Mouse (Mus musculus) megakaryocyte-erythroid progenitor cell, adult 5-6 weeks (primary cell): ENCODE results near the gene Pttg1ip. TPM values are rescaled to one million over a fixed set of nuclear protein-coding genes. Genes with fewer than 3 reads are reported as not detected.

Source experiments
- ATAC-seq: replicated peaks from 2 replicates; pipeline ENCODE4 v1.8.0; 2016; ENCODE audit warnings: mild to moderate bottlenecking, inconsistent platforms; ENCODE audit not compliant: severe bottlenecking, poor library complexity, low FRiP score, low TSS enrichment
- total RNA-seq, 2 experiments: library from RNA; stranded (forward) in 1 of 2; stranded (reverse) in 1 of 2; fragments of 200-1000, 215-1000 nt in 1 of 2; fragments of >200 nt in 1 of 2; fragmentation: Nextera tagmentation in 1 of 2; gene quantifications; 2 replicates each; pipeline ENCODE4 v1.2.3; 2014 to 2017

Pttg1ip gene
- 31.7 and 48.4 TPM in 2 replicates for total RNA-seq (2014; fragmentation: Nextera tagmentation)
- total RNA-seq (2017): 36.3 and 37.6 TPM in 2 replicates

DNA sequence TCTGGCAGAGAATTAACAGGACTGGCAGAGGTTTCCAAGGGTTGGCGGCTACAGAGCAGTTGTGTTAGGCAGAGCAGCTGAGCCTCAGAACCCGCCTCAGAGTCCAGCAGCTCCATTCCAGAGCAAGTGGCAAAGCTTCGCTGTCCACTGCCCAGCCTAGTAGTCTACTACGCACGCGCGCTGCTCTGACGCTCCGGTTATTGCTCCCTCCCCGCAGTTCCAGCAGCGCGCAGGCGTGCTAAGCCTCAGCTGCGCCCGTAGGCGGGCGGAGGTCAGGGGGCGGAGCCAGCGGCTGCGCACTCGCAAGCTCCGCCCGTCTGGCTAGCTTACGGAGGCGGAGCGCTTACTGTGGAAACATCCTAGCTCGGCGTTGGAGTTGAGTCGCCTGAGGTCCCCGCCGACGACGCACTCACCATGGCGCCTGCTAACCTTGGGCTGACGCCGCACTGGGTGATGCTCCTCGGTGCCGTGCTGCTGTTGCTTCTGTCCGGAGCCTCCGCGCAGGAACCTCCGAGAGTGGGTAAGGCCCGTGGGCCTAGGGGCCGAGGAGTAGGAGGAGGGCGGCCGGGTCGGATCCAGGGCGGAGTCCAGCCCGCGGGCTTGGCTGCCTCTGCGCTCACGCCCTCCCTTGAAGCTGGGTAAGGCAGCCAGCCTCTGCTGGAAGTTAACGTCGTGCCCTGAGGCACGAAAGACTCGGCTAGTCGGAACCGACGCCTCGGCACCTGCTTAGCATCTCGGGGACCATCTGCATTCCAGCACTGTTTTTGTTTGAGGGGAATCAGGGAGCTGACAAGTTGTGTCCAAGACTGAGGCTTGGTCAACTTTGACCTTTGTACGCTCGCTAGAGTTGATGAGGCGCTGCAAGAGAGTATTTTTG lies at the start of gene Pttg1ip:
Gene Pttg1ip (plus strand): TSS at position 313 of the 877 bp plus-strand sequence.
- peak; percentile 84 for ATAC-seq

DNA sequence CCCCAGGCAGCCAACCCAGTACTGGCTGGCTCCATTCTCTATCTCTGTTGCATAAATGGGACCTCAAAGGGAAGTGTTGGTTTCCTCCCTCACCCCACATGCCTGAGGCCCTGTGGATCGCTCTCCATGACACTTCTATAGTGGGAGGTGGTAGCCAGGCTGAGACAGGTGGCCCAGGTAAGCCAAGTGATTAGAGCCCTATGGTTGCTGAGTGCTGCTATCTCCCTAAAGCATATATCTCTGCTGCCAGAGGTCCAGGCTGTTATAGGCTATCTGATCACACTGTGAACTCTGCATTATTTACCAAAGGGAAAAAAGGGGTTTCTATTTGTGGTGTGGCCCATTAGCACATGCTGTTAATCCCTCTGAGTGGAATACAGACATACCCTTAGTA lies 49.5 kb upstream of the Pttg1ip start:
- 0 out of 2 replicates have a peak, but pooled peaks have one; percentile 11 for ATAC-seq

DNA sequence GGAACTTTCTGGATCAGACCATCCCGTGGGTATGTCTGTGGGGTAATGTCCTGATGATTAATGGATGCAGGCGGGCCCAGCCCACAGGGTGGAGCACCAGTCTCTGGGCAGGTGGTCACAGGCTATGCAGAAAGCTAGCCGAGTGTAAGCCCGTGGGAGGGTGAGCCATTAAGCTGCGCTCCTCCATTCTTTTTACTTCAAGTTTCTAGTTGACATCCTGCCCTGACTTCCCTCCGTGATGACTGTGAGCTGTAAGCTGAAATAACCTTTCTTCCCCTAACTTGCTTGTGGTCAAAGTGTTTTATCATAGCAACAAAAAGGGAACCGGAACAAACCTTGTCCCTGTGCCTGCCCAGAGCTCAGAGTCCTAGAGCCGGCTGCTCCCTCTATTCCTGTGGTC lies 44.8 kb upstream of the Pttg1ip start:
- ATAC-seq: no peak

DNA sequence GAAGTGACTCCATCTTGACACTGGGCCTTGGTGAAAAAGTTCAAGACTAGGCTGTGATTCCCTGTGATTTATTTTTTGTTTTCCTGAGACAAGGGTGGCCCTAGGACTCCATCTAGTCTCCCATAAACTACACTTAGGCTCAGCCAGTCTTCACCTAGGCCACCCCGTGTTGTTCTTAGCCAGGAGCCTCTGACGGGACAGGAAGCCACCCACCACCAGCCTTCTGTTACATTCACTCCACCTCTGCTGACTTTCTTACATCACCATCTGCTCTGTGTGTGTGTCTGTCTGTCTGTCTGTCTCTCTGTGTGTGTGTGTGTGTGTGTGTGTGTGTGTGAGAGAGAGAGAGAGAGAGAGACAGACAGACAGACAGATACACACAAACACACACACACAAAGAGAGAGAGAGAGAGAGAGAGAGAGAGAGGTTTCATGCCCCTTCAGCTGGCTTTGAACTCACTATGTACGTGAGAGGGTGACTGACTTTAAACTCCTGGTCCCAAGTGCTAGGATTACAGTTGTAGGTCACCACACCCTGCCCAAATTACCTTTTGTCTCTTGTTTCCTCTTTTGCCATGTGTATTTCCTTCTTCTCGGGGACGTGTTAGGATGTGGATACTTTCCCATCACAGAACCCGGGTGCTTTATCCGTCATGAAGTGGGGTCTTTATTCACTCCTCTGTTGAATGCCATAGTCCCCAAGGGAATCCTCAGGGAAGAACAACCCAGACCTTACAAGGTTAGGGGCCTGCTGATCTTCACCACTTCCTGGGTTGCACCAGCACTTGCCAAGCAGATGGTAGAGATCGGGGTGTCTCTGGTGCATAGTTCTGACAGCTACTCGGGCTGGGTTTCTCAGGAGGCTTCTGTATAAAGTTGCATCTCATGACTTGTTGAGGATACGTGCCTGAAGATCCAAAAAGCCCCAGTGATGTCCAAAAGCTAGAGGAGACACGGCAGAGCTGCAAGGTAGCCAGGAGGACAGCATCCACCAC lies 44.0 kb upstream of the Pttg1ip start:
- no peak for ATAC-seq

DNA sequence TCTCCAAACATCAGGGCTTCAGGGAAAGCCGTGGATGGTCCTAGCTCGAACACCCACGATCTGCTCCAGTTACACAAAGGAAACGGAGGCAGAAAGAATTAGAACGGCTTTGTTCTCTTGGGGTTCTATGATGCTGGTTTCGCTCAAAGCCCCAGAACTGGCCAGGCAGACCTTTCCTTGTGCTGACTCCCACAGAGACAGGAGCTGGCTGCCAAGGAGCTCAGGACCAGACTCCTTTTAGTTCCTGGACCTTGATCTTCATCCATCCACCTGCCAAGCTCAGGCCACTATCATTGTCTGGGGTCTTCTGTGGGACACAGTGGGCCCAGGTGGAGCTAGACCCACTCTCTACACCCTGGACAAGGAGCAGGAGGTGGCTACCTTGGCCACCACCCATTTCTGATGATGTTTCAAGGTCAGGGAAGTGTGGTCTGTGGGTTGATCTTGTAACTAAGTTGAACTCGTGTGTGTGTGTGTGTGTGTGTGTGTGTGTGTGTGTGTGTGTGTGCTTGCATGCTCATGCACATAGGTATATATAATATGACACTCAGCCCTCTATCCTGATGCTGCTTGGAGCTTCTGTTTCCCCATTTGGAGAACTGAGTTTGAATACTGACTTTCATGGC lies 42.1 kb upstream of the Pttg1ip start:
- ATAC-seq: no peak

DNA sequence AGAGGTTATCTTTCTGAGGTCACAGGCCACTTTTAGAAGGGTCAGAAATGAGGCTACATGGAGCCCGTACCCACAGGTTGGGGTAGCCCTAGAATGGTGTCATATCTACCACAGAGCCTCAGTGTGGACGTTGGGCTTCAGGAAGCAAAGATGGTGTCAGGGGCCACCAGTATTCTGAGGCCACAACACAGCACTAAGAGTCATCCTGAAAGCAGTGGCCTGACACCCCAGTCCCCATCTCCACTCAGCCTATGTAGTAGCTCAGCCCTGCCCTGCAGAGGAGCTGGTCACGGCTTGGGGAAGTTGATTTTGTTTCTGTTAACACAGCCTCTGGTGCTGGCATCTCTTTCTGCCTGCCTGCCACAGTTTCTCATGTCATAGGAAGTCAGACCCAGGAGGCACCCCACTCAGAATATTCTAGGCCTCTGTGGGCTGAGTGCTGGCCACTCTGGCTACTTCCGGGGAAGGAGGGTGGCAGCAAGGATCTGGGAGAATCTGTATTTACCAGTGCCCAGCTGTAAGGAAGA lies 40.9 kb upstream of the Pttg1ip start:
- ATAC-seq: no peak

DNA sequence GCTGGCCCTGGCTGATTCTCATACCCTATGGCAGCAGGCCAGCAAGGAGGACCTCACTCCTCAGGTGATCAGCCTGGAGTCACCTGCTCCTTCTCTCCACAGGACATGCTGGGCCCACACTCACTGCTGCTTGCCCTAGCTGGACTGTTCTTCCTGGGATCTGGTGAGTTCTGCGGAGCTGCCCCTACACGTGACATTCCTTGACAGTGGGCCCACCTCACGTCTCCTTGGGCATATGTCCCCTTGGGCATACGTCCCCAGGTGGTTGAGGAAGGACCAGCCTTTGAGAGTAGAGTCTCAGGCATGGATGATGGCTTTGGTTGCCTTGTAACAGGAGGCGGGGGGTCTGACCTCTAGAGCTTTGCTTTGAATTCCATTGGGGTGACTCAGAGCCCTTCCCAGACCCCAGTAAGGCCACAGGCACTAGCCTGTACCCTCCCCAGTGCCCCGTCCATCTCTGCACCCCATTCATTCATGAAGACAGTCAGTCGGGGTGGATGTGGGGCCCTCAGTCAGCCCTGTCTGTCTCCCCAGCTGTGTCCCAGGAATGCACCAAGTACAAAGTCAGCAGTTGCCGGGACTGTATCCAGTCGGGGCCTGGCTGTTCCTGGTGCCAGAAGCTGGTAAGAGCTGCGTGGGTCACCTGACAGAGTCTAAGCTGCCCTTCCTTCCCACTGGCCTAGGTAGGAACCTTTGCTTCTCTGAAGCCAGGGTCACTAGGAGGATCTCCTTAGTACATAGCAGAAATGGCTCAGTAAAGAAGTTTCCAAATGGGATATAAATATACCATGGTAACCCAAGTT lies 39.5 kb upstream of the Pttg1ip start:
- no peak for ATAC-seq

DNA sequence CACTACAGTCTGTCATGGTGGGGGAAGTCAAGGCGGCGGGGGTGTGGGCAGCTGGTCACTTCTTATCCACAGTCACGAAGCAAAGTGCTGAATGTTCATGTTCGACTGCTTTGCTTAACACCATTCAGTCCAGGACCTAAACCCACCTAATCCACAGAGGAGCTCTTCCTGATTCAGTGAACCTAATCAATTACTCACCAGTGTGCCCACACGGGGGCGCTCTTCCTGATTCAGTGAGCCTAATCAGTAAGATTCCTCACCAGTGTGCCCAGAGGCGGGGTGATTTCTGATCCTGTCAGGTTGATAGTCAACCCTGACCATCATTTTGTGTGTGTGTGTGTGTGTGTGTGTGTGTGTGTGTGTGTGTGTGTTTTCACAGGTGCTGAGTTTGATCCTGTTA lies 38.3 kb upstream of the Pttg1ip start:
- peak; percentile 69 for ATAC-seq

DNA sequence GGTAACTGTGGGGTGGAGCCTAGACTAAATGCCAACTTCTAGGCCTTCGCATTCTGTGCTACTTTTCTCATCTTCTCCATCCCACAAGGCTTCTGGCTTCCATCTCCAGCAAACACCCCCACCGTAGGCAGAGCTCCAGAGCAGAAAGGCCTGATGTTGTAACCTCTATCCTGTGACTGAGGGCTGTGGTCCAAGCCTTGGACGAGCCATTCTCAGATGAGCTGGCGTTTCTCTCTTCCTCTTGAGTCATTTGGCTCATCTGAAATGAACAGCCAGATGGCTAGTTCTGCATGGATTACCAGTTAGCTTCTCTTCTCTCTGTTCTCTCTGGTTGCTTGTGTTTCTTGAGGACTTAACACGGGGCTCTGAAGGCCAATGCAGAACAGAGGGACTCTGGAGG lies 36.6 kb upstream of the Pttg1ip start:
- ATAC-seq: no peak

DNA sequence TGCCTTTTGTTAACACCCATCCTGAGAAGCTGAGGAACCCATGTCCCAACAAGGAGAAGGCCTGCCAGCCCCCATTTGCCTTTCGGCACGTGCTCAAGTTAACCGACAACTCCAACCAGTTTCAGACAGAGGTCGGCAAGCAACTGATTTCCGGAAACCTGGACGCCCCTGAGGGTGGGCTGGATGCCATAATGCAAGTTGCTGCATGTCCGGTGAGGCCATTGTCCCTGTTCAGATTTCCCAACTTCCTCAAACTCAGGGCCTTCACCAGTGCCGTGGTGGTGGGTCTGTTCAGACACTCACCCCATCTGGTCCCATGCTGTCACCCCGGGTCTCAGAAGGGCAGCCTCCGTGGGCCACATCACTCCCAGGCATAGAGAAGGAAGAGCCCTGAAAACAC lies 32.9 kb upstream of the Pttg1ip start:
- no peak for ATAC-seq

DNA sequence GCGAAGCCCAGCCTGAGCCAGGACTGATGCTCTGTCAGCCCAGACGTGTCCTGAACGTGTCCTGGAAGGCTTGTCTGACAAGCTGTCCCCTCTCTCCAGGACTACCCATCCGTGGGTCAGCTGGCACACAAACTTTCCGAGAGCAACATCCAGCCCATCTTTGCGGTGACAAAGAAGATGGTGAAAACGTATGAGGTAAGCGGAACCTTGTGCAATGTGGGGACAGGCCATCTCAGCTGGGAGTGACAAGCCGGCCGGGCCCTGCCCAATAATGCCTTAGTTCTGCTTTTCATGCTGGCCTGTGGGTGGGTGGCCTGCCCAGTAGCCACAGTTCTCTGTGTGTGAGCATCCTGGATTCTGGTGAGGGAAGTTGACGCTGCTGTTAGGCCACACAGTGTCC lies 30.6 kb upstream of the Pttg1ip start:
- ATAC-seq: no peak

DNA sequence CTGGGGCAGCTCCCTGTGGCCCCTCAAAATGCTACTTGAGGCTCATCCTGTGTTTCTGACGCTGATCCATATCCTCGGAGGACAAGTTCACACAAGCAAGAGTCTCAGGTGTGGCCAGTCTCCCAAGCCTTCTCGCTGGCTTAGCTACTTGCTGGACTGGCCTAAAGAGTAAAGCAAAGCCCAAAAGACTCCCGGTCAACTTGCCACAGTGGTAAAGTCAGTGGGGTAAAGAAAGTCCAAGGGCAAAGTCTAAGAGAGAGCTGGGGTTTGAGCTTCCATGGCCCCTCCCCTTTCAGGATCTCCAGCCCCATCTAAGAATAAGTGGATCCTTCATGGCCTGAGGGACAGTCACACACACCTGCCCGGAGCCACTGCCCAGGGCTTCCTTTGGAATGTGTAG lies 29.4 kb upstream of the Pttg1ip start:
- no peak for ATAC-seq

DNA sequence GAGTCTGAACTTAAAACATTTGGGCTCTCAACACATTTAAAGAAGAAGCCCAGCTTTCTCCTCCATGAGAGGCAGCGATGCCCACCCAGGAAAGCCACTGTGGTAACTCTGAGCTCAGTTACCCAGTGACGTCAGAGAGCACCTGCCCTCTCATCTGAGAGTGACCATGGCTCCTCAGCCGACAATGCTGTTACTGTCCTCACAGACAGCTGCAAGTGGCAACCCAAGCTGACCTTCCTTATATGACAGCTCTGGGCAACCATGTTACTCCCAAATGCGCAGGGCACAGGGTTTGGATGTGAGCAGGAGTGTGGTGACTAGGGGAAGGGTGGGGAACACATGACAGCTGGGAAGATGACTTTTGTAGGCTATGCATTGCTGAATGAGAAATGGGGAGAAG lies 28.2 kb upstream of the Pttg1ip start:
- no peak for ATAC-seq

DNA sequence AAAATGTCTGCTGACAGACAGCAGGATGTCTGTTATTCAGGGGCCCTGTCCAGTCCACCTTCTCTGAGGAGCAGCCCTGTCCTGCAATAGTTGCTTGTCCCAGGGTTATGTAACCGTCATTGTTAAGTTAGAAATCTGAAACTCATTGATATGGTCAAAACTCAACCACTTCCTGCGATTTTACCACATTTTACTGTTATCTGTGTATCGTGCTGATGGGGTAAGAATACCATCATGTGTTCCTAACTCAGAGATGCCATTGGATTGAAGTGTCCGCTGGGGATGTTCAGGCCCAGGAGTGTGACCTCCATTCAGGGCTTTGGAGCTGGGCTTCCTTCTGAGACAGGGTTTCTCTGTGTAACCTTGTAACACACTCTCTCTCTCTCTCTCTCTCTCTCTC lies 26.6 kb upstream of the Pttg1ip start:
- ATAC-seq: no peak

DNA sequence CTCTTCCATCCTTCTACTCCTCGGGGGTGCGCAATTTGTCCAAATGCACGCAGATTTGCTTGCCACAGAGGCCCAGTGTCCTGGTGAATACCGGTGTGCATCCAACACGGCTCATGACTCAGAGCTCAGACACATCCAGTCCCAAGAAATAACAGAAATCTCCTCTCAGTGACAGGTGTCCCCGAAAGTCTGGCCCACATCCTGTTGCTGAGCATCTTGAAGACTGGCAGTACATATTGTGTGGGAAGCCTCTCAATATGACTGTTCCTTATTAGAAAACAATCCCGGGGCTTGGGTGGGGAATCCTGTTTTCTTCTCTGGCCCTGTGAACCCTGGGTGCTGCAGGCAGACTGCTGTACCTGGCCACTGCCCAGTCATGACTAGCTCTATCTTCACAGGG lies 24.9 kb upstream of the Pttg1ip start:
- no peak for ATAC-seq

DNA sequence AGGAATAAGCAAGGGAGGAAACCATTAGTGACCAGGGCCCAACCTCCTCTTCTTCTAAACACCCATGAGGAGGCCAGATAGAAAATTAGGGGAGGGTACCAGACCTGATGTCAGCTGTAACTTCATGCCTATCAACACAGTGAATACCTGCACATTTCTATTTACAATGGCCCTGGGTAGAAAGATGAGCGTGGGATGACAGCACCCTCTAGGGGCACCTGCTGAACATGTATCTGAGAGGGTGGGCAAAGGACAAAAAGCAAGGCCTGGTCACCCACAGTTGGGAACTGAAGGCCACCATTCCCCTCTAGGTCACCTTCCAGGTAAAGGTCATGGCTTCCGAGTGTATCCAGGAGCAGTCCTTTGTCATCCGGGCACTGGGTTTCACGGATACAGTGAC lies 23.9 kb upstream of the Pttg1ip start:
- ATAC-seq: no peak

DNA sequence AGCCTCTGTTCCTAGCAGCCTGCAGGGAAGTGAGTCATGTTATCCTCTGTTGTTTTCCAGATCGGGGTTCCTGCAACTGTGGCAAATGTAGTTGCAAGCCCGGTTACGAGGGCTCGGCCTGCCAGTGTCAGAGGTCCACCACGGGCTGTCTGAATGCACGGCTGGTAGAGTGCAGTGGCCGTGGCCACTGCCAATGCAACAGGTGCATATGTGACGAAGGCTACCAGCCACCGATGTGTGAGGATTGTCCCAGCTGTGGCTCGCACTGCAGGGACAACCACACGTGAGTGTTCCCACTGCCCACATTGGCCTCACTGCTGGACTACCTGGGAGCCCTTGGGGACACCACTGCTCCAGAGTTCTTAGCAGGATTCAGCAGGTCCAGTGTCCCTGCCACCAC lies 21.4 kb upstream of the Pttg1ip start:
- no peak for ATAC-seq

DNA sequence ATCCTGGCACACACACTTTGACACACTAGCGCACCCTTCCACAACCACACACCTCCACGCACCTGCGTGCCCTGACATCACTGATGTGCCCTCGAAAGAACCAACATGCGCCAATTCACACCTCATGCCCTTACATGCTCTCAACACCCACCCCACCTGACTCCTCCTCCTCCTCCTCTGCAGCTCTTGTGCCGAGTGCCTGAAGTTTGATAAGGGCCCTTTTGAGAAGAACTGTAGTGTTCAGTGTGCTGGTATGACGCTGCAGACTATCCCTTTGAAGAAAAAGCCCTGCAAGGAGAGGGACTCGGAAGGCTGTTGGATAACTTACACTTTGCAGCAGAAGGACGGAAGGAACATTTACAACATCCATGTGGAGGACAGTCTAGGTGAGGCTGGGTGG lies 20.7 kb upstream of the Pttg1ip start:
- peak; percentile 36 for ATAC-seq

DNA sequence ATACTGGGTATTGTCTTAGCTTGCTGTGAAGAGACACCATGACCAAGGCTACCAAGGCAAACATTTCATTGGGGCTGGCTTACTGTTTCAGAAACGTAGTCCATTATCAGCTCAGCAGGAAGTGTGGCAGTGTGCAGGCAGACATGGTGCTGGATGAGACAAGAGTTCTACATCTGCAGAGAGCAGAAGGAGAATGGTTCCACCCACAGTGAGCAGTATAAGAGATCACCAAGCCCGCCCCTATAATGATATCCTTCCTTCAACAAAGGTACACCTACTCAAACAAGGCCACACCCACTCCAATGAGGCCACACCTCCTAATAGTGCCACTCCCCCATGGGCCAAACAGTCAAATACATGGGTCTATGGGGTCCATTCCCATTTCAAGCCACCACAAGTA lies 20.0 kb upstream of the Pttg1ip start:
- ATAC-seq: peak; percentile 61
